Mouse (Mus musculus) testis, adult 2 months (tissue): Measurements from ENCODE around the gene H2-Eb1. TPM values are rescaled to one million over a fixed set of nuclear protein-coding genes. Genes with fewer than 3 reads are reported as not detected.
A peak's percentile ranks its signal among the peaks of the same experiment; 100 is the strongest.

Experiments used
- H3K27ac ChIP-seq: fragments of 200-500 bp; 2 replicates; pipeline ENCODE4 v1.5.1; 2012; ENCODE audit warnings: low read depth, low read length; ENCODE audit not compliant: control insufficient read depth, insufficient read depth
- H3K27me3 ChIP-seq: fragments of 200-500 bp; 2 replicates; pipeline ENCODE4 v1.6.1; 2012; ENCODE audit warnings: mild to moderate bottlenecking, low read length, moderate library complexity; ENCODE audit not compliant: control insufficient read depth, insufficient read depth
- H3K36me3 ChIP-seq: fragments of 200-500 bp; 2 replicates; pipeline ENCODE4 v1.6.1; 2012; ENCODE audit warnings: mild to moderate bottlenecking, low read length; ENCODE audit not compliant: control insufficient read depth, insufficient read depth
- H3K4me1 ChIP-seq: fragments of 200-500 bp; 2 replicates; pipeline ENCODE4 v1.6.1; 2012; ENCODE audit warnings: low read length; ENCODE audit not compliant: control insufficient read depth, insufficient read depth
- H3K4me3 ChIP-seq: fragments of 200-500 bp; 2 replicates; pipeline ENCODE4 v1.5.1; 2012; ENCODE audit warnings: low read depth, mild to moderate bottlenecking, low read length, moderate library complexity, mixed read lengths; ENCODE audit not compliant: control insufficient read depth
- CTCF ChIP-seq: fragments of 200-500 bp; IDR thresholded peaks from 2 replicates; pipeline ENCODE4 v1.5.1; 2012; ENCODE audit warnings: low read depth, mild to moderate bottlenecking, inconsistent platforms, low read length, moderate library complexity; ENCODE audit not compliant: control insufficient read depth, insufficient read depth, insufficient replicate concordance
- POLR2A ChIP-seq: fragments of 200-500 bp; IDR thresholded peaks from 2 replicates; pipeline ENCODE4 v1.6.1; 2012; ENCODE audit warnings: low read depth, mild to moderate bottlenecking, inconsistent platforms, low read length, moderate library complexity; ENCODE audit not compliant: control insufficient read depth
- polyA plus RNA-seq: library from polyadenylated mRNA; depleted of rRNA; stranded (reverse); fragments of >200 nt; gene quantifications from 2 replicates; pipeline ENCODE4 v1.2.3, GENCODE M21; 2012

Gene H2-Eb1
- polyA plus RNA-seq, 1 experiment, result 5.6 TPM

DNA sequence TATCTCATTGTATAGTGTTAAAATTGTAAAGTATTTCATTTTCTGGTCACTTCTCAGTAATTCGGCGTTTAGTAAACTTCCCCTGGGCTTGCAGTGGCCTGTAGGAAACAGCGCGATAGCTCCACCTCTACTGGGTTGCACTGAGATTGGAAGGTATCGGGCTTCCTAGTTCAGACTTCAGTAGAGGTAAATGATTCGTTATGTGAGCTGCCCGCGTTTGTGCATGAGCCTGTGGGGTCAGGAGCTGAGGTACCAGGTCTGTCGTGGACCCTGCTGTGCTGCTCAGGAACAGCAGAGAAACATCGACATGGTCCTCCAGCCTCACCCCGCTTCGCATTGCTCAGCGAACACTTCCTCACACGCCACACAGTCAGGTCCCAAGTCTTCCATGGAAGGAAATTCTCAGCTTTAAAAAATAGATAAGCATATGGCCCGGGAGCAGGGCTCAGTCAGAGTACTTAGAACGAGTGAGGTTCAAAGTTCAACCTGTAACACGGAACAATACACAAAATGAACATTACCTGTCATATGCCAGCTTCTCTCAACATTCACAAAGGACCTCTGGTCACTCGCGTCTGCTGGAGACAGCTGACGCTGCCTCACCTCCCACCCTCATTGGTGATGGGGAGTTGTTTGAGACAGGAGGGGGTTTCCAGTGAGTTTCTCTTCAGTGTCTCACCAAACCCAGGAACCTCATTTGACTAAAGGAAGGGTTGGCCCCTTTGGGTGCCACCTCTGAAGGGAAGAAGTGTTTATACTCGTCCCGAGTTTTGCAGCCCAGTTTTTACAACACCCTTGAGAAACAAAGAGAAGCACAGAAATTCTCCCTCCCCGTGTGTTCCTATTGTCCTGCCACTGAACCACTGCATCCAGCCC, 4.7 kb upstream of the H2-Eb1 start:
- TF ChIP-seq CTCF (no peak), POLR2A (no peak)
- H3K4me1 ChIP-seq, result peaks cover 2% of the 10 kb centered on the region
- H3K36me3 ChIP-seq, result no peaks in the 10 kb centered on the region
- H3K4me3 ChIP-seq, result no peak overlapping the region
- H3K27me3 ChIP-seq, result no peaks in the 10 kb centered on the region
- no peak overlapping the region for H3K27ac ChIP-seq

DNA sequence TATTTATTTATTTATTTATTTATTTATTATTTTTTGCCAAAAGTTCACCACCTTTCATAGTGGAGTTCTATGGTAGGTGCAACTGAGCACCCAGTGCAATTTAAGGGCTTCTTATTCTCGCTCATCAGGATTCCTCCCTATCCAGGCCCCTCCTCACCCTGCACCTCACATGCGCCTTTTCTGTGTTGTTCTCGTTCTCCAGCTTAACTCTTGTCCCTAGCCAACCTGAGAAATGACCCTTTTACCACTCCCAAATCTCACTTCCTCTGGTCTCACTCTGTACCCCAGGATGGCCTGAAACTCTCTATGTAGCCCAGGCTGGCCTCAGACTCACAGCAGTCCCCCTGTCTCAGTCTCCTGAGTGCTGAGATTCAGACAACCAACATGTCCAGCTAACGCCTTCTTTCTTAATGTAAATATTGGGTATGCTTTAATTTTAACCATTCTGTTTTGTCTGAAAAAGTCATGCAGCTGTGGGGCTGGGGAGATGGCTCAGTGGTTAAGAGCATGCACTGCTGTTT, 3.9 kb upstream of the H2-Eb1 start:
- Histone ChIP-seq H3K27ac (no peak overlapping the region), H3K4me1 (no peaks in the 10 kb centered on the region; the same call in none of the 2 replicates), H3K36me3 (no peaks in the 10 kb centered on the region), H3K4me3 (no peak overlapping the region), H3K27me3 (no peaks in the 10 kb centered on the region)
- no peak for TF ChIP-seq POLR2A

DNA sequence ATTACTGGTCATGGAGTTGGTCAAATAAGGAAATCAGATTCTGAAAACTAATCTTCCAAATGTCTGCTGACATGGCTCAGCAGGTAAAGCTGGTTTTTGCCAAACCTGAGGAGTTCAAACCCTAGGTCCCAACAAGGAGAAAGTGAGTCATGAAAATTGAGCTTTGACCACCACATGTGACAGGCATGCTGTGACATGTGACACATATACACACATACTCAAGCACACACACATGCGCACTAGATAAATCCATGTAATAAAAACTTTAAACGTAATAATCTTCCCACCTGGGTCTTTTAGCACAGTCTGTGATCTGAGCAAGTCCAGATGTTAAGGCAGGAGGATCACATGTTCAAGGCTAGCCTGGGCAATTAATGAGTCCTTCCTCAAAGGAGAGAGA, 1.9 kb upstream of the H2-Eb1 start:
- Histone ChIP-seq H3K27ac (no peak overlapping the region), H3K27me3 (no peaks in the 10 kb centered on the region), H3K4me3 (no peak overlapping the region), H3K4me1 (no peaks in the 10 kb centered on the region; the same call in none of the 2 replicates), H3K36me3 (no peaks in the 10 kb centered on the region)
- TF ChIP-seq POLR2A, result no peak
- TF ChIP-seq CTCF, result no peak

DNA sequence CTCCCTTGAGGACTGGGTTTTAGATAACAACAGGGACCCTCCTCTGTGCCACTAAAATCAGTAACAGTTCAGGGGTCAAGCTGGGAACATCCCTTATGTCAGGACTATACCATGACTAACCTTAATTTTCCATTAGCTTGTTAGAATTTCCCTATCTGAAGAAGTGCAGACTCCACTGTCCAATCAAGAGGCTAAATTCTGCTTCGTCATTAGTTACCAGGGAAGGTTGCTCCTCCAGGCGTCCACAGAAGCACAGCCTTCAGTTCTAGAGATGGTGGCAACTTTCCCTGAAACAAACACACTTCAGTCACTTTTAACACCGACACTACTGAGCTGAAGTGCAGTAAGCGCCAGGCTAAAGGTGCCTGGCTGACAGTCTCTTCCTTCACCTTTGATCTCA, 916 bp upstream of the H2-Eb1 start:
- no peak for TF ChIP-seq POLR2A
- TF ChIP-seq CTCF, result no peak
- H3K36me3 ChIP-seq, result no peaks in the 10 kb centered on the region
- H3K4me3 ChIP-seq, result no peak overlapping the region
- H3K27ac ChIP-seq, result no peak overlapping the region
- H3K4me1 ChIP-seq, result peaks cover 3% of the 10 kb centered on the region
- no peaks in the 10 kb centered on the region for H3K27me3 ChIP-seq

DNA sequence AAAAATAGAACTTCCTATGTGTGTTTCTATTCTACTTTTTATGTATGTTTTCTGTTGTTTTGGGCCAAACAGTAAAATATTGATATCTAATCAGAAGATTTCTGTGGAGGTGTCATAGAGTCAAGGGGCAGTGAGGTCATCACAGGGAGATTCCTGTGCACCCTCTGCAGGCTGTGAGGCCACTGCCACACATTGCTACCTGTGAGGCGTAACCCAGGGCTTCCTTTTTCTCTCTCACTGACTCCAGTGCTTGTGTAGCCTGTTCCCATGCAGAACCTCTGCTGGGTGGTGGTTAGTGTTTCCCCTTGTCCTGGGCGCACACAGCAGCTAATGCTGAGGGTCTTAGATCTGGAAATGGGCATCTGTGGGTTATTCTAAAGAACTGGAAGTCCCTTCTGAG, 740 bp downstream of the H2-Eb1 start:
- H3K4me1 ChIP-seq, result peaks cover 3% of the 10 kb centered on the region
- no peak overlapping the region for H3K4me3 ChIP-seq
- H3K27me3 ChIP-seq, result no peaks in the 10 kb centered on the region
- H3K27ac ChIP-seq, result no peak overlapping the region
- no peaks in the 10 kb centered on the region for H3K36me3 ChIP-seq
- no peak for TF ChIP-seq CTCF
- no peak for TF ChIP-seq POLR2A

DNA sequence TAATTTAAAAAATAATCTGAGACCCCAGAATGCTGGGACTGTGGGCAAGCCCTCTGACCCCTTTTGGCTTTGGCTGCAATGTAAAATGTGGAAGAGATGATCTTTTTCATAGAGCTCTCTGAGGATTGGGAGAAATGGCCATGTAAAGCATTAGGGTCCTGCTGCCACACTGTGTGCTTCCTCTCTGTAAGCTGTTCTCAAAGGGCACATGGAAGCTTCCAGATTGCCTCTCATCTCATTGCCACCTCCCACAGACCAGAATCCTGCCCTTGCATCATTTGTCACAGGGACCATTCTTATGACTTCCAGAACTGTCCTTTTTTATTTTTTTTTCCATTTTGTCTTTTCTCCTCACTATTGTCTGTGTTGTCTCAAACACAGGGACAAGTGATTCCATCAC, 1.5 kb downstream of the H2-Eb1 start:
- Histone ChIP-seq H3K4me1 (peaks cover 3% of the 10 kb centered on the region), H3K4me3 (no peak overlapping the region), H3K27me3 (no peaks in the 10 kb centered on the region), H3K36me3 (no peaks in the 10 kb centered on the region), H3K27ac (no peak overlapping the region)
- no peak for TF ChIP-seq POLR2A
- TF ChIP-seq CTCF, result no peak

DNA sequence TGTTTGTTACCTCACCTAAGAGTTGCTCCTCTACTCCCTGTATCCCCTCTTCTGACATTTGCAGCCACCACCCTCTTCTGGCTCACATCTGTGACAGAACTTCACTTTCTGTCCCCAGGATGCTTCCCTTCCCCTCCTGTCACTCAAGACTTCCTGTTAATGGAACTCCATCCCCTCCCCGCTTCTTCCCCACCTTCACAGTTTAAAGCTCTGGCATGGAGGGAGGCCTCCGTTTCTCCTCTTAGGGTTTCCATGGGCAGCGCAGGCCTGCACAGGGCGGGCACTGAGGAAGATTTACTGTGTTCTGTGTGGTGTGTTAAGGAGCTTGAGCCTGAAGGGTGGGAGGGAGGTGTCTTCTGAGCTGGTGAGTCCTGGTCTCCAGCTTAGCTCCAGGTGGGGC, 2.5 kb downstream of the H2-Eb1 start:
- Histone ChIP-seq H3K27me3 (no peaks in the 10 kb centered on the region), H3K27ac (no peak overlapping the region), H3K36me3 (no peaks in the 10 kb centered on the region), H3K4me1 (peaks cover 3% of the 10 kb centered on the region), H3K4me3 (no peak overlapping the region)
- TF ChIP-seq POLR2A (no peak), CTCF (no peak)

- TF ChIP-seq CTCF (no peak), POLR2A (no peak)
- Histone ChIP-seq H3K27me3 (no peaks in the 10 kb centered on the region), H3K27ac (no peak overlapping the region), H3K36me3 (no peaks in the 10 kb centered on the region), H3K4me1 (peaks cover 3% of the 10 kb centered on the region), H3K4me3 (peak overlapping the region; percentile 87)
Measured at GRCm38 (mm10) chr17:34309225-34309624, 3.6 kb downstream of the H2-Eb1 start.
